Mouse (Mus musculus) neural tube, embryonic 11.5 days (tissue): ENCODE measurements around the gene Krt33a. TPM values are rescaled to one million over a fixed set of nuclear protein-coding genes. Genes with fewer than 3 reads are reported as not detected.

ENCODE experiments used
- ATAC-seq: fragments of 200-750 bp; cut with Nextera tagmentation; 2 replicates; pipeline ENCODE4 v1.8.0; 2017; ENCODE audit warnings: moderate number of reproducible peaks, mild to moderate bottlenecking, moderate TSS enrichment, moderate library complexity; ENCODE audit not compliant: insufficient read depth, low FRiP score, low TSS enrichment
- DNase-seq: peaks from one replicate; pipeline ENCODE4 v3.0.0-alpha.2; 2015; ENCODE audit warnings: low spot score
- H3K27ac ChIP-seq: fragments of 300-500 bp; sonication (generic); 2 replicates; pipeline ENCODE4 v1.5.1; 2014; ENCODE audit warnings: low read depth, mild to moderate bottlenecking, low read length
- H3K27me3 ChIP-seq: fragments of 300-500 bp; sonication (generic); 2 replicates; pipeline ENCODE4 v1.6.1; 2014; ENCODE audit warnings: mild to moderate bottlenecking, low read length, mixed read lengths; ENCODE audit not compliant: control insufficient read depth, insufficient read depth
- H3K36me3 ChIP-seq: fragments of 300-500 bp; sonication (generic); 2 replicates; pipeline ENCODE4 v1.6.1; 2014; ENCODE audit warnings: mild to moderate bottlenecking, low read length, moderate library complexity, mixed read lengths; ENCODE audit not compliant: control insufficient read depth, insufficient read depth
- H3K4me1 ChIP-seq: fragments of 300-500 bp; sonication (generic); 2 replicates; pipeline ENCODE4 v1.6.1; 2014; ENCODE audit warnings: low read length, mixed read lengths; ENCODE audit not compliant: control insufficient read depth, insufficient read depth
- H3K4me2 ChIP-seq: fragments of 300-500 bp; sonication (generic); 2 replicates; pipeline ENCODE4 v1.6.1; 2014; ENCODE audit warnings: low read depth, mild to moderate bottlenecking, moderate library complexity
- H3K4me3 ChIP-seq: fragments of 300-500 bp; sonication (generic); 2 replicates; pipeline ENCODE4 v1.5.1; 2014; ENCODE audit warnings: low read depth, low read length
- H3K9ac ChIP-seq: fragments of 300-500 bp; sonication (generic); 2 replicates; pipeline ENCODE4 v1.6.1; 2014; ENCODE audit warnings: mild to moderate bottlenecking, low read length
- H3K9me3 ChIP-seq: fragments of 300-500 bp; sonication (generic); 2 replicates; pipeline ENCODE4 v1.6.1; 2016; ENCODE audit warnings: low read length; ENCODE audit not compliant: control insufficient read depth
- WGBS: fragments of 180-500 bp; shearing (Covaris S2); extraction: QIAGEN DNeasy Blood & Tissue Kit; methylation state at CpG from one replicate; pipeline ENCODE4 v1.1.7; 2014; 5-methylcytosine and 5-hydroxymethylcytosine counted together
- polyA plus RNA-seq: library from polyadenylated mRNA; unstranded; fragments of >200 nt; fragmentation: Nextera tagmentation; extraction: Ambion mirVana; gene quantifications from 2 replicates; pipeline ENCODE4 v1.2.1, GENCODE M21; 2014

Krt33a gene
- polyA plus RNA-seq, 1 experiment from 2014 or later, result not detected

DNA sequence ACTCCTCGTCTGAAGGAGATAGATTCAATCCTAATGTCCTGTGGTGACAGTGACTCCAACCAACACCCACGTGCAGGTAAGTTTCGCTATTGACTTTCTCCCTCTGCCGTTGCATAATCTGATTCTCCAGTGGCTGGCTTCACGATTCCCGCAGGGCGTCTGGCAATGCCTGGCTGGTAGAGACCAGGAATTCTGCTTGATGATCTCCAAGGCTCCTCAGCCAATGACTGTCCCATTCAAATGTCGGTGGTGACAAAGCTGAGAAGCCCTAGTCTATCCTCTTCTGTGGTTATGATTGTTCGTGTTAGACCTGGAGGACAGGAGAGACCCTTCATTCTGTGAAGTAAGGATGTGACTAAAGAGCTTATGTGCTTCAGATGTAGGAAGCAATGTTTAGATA, 33.3 kb downstream of the Krt33a start:
- no peak overlapping the region for H3K4me2 ChIP-seq
- H3K4me1 ChIP-seq, result no peaks in the 10 kb centered on the region
- no peak overlapping the region for H3K4me3 ChIP-seq
- no peaks in the 10 kb centered on the region for H3K27me3 ChIP-seq
- ATAC-seq (no peak), DNase-seq (no peak)
- no peaks in the 10 kb centered on the region for H3K9me3 ChIP-seq
- H3K27ac ChIP-seq, result no peak overlapping the region
- no peaks in the 10 kb centered on the region for H3K36me3 ChIP-seq
- H3K9ac ChIP-seq, result no peak overlapping the region
- 90% methylated on average over 9 of the region's 9 CpGs for WGBS

DNA sequence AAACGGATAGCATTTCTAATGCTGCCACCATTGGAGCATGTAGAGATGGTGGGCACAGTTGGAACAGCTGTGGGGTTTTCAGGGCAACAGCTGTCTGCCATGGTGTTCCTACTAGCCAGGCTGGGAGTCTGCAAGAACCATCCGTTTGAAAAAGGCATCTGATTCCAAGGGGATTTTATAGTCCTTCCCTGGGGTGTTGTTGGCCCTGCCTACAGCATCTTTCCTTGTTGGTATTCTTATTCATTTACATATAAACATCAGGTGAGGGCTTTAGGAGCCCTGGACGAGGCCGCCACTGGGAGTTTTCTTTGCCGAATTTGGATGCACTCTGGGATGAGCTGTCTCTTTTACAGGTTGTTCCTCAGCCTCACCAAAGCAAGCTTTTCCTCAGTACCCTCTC, 37.1 kb downstream of the Krt33a start, which contains the start of gene Krtap29-1:
Krtap29-1 (minus strand) TSS at position 101 of the 400 bp plus-strand sequence.
- Histone ChIP-seq H3K9ac (no peak within 1 kb of the TSS), H3K9me3 (no peaks in the 10 kb centered on the region), H3K27ac (no peak within 1 kb of the TSS), H3K27me3 (no peaks in the 10 kb centered on the region), H3K36me3 (no peaks in the 10 kb centered on the region), H3K4me2 (no peak within 1 kb of the TSS), H3K4me1 (no peaks in the 10 kb centered on the region), H3K4me3 (no peak within 1 kb of the TSS)
- no peak for DNase-seq
- 65% methylated on average over 5 of the region's 5 CpGs for WGBS
- ATAC-seq, result no peak

DNA sequence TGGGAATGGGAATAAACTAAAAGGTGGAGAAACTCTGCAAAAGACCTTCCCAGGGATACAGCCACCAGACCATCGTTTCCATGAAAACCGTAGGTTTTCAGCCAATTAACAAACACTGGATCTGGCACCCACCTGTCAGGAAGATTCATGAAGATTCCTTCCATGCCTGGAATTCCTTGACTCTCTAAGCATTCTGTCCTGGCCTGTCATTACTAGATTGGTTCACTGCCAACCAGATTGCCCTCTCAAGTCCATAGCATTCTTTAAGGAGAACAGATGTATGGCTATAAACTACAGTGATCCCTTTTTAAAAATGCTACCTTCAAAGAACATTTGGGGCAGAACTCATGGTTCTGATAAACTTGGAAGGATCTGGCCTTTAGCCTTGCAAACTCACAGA, 50.1 kb downstream of the Krt33a start:
- H3K9me3 ChIP-seq, result no peaks in the 10 kb centered on the region
- H3K4me2 ChIP-seq, result no peak overlapping the region
- no peaks in the 10 kb centered on the region for H3K27me3 ChIP-seq
- DNase-seq (no peak), ATAC-seq (no peak)
- no peak overlapping the region for H3K27ac ChIP-seq
- 69% methylated on average over 2 of the region's 2 CpGs for WGBS
- H3K9ac ChIP-seq, result no peak overlapping the region
- no peaks in the 10 kb centered on the region for H3K36me3 ChIP-seq
- H3K4me1 ChIP-seq, result no peaks in the 10 kb centered on the region
- no peak overlapping the region for H3K4me3 ChIP-seq

DNA sequence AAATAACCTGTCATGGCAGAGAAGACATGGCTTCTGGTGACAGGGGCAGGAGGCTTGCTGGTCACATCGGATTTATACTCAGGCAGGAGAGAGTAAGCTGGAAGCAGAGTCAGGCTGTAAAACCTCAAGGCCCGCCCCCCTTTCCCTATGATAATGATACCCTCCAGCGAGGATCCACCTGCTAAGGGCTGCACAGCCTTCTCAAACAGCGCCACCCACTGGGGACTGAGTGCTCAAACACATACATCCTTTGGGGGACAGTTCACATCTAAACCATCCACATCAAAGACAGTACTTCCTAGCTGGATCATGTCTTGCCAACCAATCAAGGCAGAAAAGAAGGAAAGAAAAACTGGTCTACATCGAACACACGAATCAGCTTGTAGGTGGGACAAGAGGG, 51.8 kb downstream of the Krt33a start:
- no peak for DNase-seq
- Histone ChIP-seq H3K4me1 (no peaks in the 10 kb centered on the region), H3K36me3 (no peaks in the 10 kb centered on the region), H3K4me3 (no peak overlapping the region), H3K9me3 (no peaks in the 10 kb centered on the region), H3K27ac (no peak overlapping the region), H3K4me2 (no peak overlapping the region), H3K9ac (no peak overlapping the region), H3K27me3 (no peaks in the 10 kb centered on the region)
- 45% methylated on average over 6 of the region's 6 CpGs for WGBS
- ATAC-seq, result no peak

Other genes with a start within 250 kb of the Krt33a start
- not detected in 2 replicates for gene Gm11595, start 243.3 kb downstream of the Krt33a start, polyA plus RNA-seq
- not detected in 2 replicates for gene Krtap4-8, start 235.5 kb downstream of the Krt33a start, polyA plus RNA-seq
- not detected in 2 replicates for gene Krtap4-9, start 231.0 kb downstream of the Krt33a start, polyA plus RNA-seq
- gene Gm11596, start 222.7 kb downstream of the Krt33a start, polyA plus RNA-seq, result not detected in 2 replicates
- gene Gm11569, start 217.3 kb downstream of the Krt33a start, polyA plus RNA-seq, result not detected in 2 replicates
- not detected in 2 replicates for gene Gm11554, start 211.8 kb downstream of the Krt33a start, polyA plus RNA-seq
- gene Krtap4-13, start 206.3 kb downstream of the Krt33a start, polyA plus RNA-seq, result not detected in 2 replicates
- gene Gm11564, start 200.5 kb downstream of the Krt33a start, polyA plus RNA-seq, result not detected in 2 replicates
- not detected in 2 replicates for gene 2300003K06Rik, start 178.1 kb downstream of the Krt33a start, polyA plus RNA-seq
- not detected in 2 replicates for gene Krtap4-16, start 164.6 kb downstream of the Krt33a start, polyA plus RNA-seq
- gene Gm11568, start 158.3 kb downstream of the Krt33a start, polyA plus RNA-seq, result not detected in 2 replicates
- gene Gm11559, start 151.7 kb downstream of the Krt33a start, polyA plus RNA-seq, result not detected in 2 replicates
- gene Krtap9-1, start 142.8 kb downstream of the Krt33a start, polyA plus RNA-seq, result not detected in 2 replicates
- gene Gm11567, start 137.0 kb downstream of the Krt33a start, polyA plus RNA-seq, result 0.23 TPM in 1 of 2 replicates, not detected in the other
- not detected in 2 replicates for gene Krtap31-1, start 108.3 kb downstream of the Krt33a start, polyA plus RNA-seq
- gene Gm11565, start 101.5 kb downstream of the Krt33a start, polyA plus RNA-seq, result not detected in 2 replicates
- gene Krtap31-2, start 79.9 kb downstream of the Krt33a start, polyA plus RNA-seq, result not detected in 2 replicates
- not detected in 2 replicates for gene Krtap9-5, start 67.7 kb downstream of the Krt33a start, polyA plus RNA-seq
- gene Krtap29-1, start 37.2 kb downstream of the Krt33a start, polyA plus RNA-seq, result not detected in 2 replicates
- 0.20 TPM in 1 of 2 replicates, not detected in the other for gene Krtap16-1, start 29.6 kb downstream of the Krt33a start, polyA plus RNA-seq
- gene Krtap17-1, start 22.2 kb downstream of the Krt33a start, polyA plus RNA-seq, result not detected in 2 replicates
- gene Krt33b, start 13.7 kb upstream of the Krt33a start, polyA plus RNA-seq, result not detected in 2 replicates
- gene Krt34, start 25.3 kb upstream of the Krt33a start, polyA plus RNA-seq, result not detected in 2 replicates
- gene Krt31, start 34.3 kb upstream of the Krt33a start, polyA plus RNA-seq, result not detected in 2 replicates
- gene Krt32, start 72.0 kb upstream of the Krt33a start, polyA plus RNA-seq, result not detected in 2 replicates
- not detected in 2 replicates for gene Krt35, start 80.0 kb upstream of the Krt33a start, polyA plus RNA-seq
- gene Krt36, start 89.4 kb upstream of the Krt33a start, polyA plus RNA-seq, result not detected in 2 replicates
- gene Krt13, start 105.4 kb upstream of the Krt33a start, polyA plus RNA-seq, result 0.19 TPM in 1 of 2 replicates, not detected in the other
- 2.7 and 3.3 TPM in 2 replicates for gene Krt15, start 119.7 kb upstream of the Krt33a start, polyA plus RNA-seq
- 6.4 and 6.6 TPM in 2 replicates for gene Krt19, start 132.5 kb upstream of the Krt33a start, polyA plus RNA-seq
- gene Krt9, start 177.0 kb upstream of the Krt33a start, polyA plus RNA-seq, result not detected in 2 replicates
- gene Krt14, start 191.3 kb upstream of the Krt33a start, polyA plus RNA-seq, result 7.7 and 7.9 TPM in 2 replicates
- not detected in 2 replicates for gene Krt16, start 232.7 kb upstream of the Krt33a start, polyA plus RNA-seq
- 0.88 and 1.1 TPM in 2 replicates for gene Krt17, start 244.8 kb upstream of the Krt33a start, polyA plus RNA-seq